Mouse (Mus musculus): ENCODE results near the gene Arsb. TPM values are rescaled to one million over a fixed set of nuclear protein-coding genes. Genes with fewer than 3 reads are reported as not detected.
"Not testable (repeated sequence)": the region's sequence is repeated elsewhere in the genome, so short reads cannot be mapped to it uniquely, and the experiment has no call there.

The Arsb gene
- total RNA-seq, 2 experiments from 2014 or later: 21.8 to 95.0 TPM

DNA sequence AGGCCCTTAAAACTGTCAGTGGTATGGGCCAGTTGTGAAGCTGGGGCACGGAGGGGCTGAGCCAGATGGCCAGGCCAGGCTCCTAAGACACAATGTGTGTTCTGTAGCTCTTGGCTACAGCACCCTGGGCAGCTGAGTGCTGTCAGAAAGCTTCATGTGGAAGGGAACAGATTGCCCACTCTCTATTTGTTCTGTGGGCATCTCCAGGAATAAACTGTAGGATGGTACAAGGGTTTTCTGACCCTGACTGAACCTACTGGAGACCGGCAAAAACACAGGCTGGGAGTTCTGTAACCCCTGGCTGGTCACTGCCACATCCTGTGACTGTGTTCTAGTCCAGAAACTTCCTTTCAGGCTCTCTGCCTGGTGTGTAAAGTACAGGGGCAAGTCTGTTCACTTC is 14.6 kb downstream of the Arsb start:
- no peak for ATAC-seq (ENCODE audit: poor library complexity, severe bottlenecking)

DNA sequence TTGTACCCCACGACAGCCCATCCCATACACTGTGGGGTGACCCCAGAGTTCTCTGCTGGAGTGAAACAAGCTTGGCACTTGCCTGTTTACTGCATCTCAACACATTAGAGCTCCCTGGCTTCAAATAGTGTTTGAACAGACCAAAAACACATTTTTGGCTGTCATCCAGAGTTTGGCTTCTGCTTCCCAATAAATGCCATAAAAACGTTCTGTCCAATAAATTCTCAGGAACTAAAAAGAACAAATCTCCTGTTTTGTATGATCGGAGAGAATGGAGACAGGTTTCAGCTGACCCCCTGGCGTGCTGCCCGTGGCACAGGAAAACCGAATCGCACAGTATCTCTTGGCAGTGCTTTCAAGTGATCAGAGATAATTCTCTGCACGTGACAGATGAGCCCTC is 16.2 kb downstream of the Arsb start:
- no peak for ATAC-seq (ENCODE audit: poor library complexity, severe bottlenecking)

DNA sequence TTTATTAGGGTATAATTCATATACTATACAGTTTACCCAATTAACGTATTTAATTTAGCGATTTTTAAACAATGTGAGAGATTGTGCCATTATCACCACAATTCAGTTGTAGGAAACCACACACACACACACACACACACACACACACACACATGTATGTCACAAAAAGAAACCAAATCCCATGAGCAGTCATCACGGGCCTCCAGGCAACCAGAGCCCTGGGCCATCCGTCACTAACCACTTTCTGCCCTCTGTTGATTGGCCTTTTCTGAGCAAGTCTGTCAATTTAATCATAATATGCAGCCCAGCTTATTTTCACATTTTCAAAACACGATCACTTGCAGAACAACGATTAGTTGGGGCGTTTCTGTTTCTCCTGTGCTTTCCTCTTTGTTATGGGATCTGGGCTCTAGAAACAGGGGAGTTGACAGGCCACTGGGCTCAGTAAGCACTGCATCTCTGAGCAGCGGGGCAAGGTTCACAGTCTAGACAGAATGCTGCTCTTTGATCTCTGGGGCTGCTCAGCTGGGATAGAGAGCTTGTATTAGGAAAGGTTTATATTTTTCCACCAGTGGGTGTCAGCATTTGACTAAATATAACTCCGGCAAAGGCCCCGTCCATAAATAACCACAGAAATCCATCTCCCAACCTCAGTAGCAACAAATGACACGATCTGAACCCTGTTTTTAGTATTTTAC is 21.7 kb downstream of the Arsb start:
- peak; percentile 45 for ATAC-seq (ENCODE audit: poor library complexity, severe bottlenecking)

DNA sequence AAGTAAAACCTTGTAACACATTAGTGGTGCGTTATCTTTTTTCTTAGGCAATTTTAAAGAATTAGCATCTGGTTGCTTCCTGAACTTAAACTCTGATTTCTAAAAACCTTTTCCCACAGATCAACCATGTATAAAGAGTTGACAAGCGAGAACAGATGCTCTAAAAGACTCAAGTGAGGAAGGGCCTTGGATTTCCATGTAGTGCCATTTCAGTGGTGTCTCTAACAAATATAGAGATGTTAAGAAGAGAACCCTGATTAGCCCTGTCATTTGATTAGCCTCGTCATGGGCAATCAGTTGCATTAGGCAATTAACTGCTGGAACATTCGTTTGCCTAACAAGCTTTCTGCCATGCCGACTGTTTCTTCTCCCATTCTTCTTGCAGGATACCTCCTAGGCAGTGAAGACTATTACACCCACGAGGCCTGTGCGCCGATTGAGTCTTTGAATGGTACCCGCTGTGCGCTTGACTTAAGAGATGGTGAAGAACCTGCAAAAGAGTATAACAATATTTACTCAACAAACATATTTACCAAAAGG is 22.3 kb downstream of the Arsb start:
- ATAC-seq (ENCODE audit: poor library complexity, severe bottlenecking): no peak

DNA sequence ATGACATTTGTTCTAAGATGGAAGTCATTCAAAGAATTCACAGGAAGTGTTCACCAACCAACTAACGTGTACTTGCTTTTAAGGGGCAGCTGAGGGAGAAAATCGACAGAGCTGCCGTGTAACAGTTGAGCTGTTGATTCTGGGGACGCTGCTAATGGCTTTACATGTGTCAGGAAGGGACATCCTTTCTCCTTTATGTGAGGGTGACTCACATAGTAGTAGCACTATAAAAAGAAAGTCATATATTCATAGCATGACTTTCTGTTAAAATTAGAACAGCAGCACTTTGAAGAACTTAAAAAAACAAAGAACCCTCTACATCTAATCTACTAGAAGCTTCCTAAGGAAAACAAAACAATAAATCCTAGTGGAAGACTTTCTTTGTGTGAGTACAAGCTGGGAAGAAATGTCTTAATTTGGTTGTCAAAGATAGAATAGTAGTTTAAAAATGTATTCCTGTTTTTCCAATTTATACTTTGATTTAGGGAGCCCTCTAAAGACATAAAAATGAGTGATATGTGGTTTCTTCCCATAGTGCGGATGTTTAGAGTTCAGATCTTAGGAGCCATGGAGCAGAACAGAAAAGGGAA is 25.7 kb downstream of the Arsb start:
- ATAC-seq (ENCODE audit: poor library complexity, severe bottlenecking): no peak

DNA sequence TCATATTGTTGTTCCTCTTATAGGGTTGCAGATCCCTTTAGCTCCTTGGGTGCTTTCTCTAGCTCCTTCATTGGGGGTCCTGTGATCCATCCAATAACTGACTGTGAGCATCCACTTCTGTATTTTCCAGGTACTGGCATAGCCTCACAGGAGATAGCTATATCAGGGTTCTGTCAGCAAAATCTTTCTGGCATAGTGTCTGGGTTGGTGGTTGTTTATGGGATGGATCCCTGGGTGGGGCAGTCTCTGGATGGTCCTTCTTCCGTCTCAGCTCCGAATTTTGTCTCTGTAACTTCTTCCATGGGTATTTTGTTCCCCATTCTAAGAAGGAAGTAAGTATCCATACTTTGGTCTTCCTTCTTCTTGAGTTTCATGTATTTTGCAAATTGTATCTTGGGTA is 38.9 kb downstream of the Arsb start:
- not testable (repeated sequence) for ATAC-seq (ENCODE audit: poor library complexity, severe bottlenecking)

DNA sequence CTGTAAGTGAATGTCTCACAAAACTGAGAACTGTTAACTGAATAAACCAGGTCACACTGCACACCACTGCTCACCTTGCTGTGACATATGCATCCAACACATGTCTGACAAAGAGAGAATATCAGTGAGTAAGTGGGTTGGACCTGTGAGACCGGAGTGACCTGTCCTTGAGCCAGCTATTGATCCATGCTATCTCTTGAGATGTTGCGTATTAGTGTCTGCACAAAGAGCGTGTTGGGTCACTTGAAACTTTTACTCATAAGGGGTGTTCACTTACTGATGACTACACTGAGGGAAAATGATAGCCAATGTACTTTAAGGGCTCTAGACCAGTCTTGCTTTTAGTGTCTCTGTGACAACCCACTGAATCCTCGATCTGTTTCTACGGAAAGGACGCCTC is 42.7 kb downstream of the Arsb start:
- no peak for ATAC-seq (ENCODE audit: poor library complexity, severe bottlenecking)

DNA sequence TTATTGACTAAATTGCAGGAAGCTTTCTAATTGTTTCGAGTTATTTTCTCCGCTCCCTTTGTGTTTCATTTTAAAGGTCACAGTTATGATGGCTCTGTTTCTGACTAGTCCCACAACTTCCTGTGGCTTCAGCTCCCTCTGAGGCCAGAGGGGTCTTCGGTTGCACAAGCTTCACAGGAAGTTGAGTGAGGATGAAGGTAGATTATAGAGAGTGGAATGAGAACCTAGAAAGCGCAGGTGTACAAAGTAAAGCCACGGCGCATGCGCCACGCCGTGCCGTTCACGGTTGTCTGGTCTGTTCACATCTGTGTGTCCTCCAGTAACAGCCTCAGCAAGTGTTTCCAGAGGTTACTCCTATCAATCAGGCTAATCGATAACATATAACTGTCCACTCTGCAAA is 43.2 kb downstream of the Arsb start:
- ATAC-seq (ENCODE audit: poor library complexity, severe bottlenecking): peak; percentile 28; the same call in 1 of the 2 replicates

DNA sequence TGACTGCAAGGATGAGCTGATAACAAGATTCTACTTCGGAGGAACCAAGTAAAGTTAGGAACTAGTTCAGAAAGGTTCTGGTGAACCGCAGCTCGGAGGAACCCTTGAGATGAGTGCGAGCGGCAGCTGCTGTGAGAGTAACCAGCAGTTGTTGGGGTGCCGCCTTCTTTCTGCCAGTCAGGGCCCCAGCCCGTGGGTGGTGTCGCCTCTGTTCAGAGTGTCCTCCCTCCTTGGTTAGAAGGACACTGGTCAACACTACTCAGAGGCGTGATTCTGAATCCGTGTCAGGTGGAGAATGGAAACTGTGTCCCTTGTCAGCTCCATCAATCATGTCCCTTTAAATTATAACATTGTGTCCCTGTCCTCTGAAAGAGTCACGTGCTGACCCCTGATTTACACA is 43.7 kb downstream of the Arsb start:
- ATAC-seq (ENCODE audit: poor library complexity, severe bottlenecking): no peak

DNA sequence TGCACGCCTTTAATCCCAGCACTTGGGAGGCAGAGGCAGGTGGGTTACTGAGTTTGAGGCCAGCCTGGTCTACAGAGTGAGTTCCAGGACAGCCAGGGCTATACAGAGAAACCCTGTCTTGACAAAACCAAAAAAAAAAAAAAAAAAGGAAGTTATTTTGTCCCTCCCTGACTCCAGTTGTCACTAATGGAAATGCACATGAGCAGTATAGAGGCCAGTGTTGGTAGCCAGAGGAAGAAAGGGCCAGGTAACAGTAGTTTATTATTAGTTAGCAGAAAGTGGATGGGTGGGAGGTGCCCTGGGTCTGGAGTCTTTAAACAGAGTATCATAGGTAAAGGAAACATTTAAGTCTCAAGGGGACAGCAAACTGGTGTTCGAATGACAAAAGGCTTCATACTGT is 44.7 kb downstream of the Arsb start:
- ATAC-seq (ENCODE audit: poor library complexity, severe bottlenecking): peak; percentile 61

DNA sequence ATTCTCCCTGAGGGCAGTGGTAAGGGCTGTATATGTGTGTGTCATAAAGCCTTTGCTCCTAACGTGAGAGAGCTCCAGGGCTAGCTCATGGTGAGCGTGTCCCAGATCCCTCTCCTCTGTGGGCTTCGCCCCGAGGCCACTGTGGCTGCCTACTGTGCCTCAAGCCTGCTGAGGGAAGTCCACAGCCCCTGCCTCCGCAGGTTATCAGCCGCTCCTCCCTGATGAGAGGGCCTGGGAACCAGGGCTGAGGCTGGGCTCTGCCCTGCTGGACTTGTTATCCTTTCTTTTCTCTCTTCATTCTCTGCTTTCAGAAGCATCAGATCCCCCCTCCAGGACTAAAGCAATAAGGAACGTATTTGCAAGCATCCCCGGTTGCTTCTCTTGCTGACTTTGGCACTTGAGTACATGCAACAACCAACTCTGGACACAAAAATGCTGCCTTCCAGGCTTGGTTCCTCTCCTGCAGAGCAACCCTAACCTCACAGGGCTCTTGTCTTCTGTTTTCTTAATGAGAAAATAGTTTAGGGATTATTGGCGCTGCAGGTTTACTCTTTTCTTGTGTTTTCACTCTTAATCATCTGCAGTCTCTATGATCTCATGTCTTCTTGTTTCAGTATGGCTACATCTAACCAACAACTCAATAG is 45.4 kb downstream of the Arsb start:
- no peak for ATAC-seq (ENCODE audit: poor library complexity, severe bottlenecking)

DNA sequence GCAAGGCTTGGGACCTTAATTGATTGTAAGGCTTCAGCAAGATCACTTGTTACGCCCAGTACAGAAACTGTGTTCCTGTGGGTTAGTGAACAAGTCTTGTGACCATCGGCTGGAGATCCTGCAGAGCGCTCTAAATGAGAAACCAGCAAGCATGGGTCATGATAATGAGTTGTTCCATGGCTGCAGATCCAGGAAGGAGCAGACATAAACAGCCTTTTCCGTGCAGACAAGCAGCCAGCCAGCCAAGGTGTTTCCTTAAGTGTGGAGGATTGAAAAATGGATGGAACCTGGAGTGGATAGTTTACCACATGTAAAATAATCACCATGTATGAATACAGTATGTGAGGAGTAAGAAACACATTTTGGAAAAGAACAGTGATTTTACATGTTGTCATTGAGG is 48.7 kb downstream of the Arsb start:
- ATAC-seq (ENCODE audit: poor library complexity, severe bottlenecking): no peak

DNA sequence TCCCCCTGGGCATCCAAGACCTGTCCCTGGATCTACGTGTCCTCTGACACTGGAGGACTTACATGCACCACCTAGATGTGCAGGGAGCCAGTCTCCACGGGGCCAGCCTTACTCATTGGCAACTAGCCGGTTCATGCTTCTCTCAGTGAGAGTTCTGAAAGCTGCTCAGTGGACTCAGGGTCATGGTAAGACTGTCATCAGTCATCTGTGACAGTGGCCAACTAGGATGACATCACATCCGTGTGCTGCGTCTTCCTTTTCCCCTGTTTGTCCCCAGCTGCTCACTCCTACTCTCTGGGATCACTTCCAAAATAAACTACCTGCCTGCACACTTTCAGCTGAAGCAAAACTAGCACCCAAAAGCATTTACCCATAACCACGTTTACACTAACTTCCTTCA is 50.6 kb downstream of the Arsb start:
- no peak for ATAC-seq (ENCODE audit: poor library complexity, severe bottlenecking)

DNA sequence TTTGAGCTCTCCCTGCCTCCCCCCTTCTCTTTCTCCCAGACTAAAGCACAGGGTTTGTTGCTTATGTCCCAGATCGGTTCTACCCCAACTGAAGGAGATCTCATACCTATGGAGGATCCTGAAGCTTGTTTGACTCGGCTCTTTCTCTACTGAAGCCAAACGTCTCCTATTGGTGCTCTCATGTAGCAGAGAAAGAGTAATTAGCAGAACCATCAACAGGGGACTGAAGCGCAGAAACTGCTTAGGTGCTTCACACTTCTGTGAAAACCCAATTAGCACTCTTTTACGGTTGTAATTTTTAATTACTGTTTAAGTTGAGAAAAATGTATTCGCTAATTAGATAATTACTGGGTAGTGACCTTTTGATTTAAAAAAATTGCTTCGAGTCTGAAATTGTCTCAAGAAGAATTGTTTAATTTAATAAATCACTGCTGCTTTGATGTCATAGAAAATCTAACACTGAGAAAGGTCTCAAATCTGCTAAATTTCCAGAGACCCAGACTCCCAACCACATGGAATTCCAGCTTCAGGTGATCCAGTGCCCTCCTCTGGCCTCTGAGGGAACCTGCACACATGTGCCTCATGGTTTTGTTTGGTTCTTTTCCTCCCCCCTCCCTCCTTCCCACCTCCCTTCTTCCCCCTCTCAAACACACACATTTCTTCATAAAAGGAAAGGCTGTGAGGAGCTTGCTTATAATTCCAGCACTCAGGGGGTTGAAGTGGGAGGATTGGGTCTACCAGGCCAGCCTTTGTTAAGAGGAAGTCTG is 54.5 kb downstream of the Arsb start:
- ATAC-seq (ENCODE audit: poor library complexity, severe bottlenecking): no peak

DNA sequence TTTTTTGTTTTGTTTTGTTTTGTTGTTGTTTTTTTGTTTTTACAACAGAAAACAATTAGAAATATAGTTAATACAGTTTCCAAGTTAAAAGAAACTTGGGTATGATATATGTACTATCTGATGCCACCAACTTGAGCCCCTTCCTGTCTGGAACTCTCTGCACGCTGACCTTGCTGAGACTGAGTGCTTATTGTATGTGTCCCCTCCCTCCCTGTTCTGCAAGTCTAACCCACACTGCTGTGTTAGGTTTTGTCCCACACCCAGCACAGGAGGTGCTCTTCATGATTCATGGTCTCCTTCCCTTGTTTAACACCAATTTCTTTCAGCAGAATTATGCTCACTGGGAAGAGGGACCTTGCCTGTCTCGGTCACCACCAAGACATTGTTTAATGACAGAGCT is 56.3 kb downstream of the Arsb start:
- no peak for ATAC-seq (ENCODE audit: poor library complexity, severe bottlenecking)

DNA sequence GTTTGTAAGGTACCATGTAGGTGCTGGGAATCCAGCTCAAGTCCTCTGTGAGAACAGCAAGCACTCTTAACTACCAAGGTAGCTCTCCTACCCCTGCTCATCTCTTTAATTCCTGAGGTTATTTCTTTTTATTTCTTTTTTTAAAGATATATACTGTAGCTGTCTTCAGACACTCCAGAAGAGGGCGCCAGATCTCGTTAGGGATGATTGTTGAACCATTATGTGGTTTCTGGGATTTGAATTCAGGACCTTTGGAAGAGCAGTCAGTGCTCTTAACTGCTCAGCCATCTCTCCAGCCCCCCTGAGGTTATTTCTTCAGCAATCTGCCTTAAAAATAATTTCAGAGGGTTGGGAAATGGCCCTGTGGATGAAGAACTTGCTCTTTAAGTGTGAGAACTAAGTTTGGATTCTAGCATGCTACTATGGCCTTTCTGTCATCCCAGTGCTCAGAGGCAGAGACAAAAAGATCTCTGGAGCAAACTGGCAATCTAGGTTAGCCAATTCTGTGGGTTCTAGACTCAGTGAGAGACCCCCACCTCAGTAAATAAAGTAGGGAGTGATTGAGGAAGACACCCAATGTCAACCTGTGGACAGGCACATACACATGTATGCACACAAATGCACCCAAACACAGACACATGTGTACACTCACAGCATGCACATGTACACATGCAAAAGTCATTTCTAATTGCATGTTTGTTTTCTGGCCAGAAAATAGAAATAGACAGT is 58.3 kb downstream of the Arsb start:
- no peak for ATAC-seq (ENCODE audit: poor library complexity, severe bottlenecking)

DNA sequence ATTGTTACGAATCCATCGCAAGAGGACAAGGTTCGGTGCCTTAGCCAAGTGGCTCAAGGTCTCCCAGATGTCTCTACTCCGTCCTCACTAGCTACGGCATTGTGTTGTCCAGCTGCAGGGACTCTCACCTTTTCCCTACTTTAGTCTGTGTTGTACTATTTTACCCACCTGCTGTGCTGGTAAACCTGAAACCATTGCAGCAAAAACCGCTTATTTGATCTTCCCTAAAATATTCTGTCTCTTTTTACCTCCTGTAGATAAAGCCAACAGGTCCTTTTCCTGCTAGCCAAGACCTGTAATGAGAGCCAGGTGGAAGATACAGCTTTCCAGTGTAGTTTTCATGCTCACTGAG is 58.8 kb downstream of the Arsb start:
- ATAC-seq (ENCODE audit: poor library complexity, severe bottlenecking): no peak

DNA sequence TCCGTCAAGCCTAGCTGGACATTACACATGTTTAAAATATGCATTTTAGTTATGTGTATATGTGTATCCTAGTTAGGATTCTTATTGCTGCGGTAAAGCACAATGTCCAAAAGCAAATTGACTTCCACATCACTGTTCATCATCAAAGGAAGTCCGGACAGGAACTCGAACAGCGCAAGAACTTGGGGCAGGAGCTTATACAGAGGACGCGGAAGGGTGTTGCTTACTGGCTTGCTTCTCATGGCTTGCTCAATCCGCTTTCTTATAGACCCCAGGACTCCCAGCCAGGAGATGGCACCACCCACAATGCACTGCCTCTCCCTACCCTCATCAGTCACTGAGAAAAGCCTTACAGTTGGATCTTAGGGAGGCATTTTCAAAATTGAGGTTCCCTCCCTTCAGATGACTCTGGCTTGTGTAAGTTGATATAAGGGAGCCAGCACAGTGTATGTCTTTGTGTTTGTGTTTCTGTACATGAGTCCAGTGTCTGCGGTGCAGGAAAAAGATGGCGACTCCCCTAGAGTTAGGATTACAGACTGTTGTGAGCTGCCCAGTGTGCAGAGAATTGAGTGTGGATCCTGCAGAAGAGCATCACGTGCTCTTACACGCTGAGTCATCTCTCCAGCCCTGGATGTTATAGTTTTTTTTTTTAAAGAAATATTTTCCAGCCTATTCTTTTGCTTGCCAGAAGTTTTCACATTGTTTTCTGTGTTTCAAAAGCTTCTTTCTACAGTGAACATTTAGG is 66.2 kb downstream of the Arsb start:
- no peak for ATAC-seq (ENCODE audit: poor library complexity, severe bottlenecking)

DNA sequence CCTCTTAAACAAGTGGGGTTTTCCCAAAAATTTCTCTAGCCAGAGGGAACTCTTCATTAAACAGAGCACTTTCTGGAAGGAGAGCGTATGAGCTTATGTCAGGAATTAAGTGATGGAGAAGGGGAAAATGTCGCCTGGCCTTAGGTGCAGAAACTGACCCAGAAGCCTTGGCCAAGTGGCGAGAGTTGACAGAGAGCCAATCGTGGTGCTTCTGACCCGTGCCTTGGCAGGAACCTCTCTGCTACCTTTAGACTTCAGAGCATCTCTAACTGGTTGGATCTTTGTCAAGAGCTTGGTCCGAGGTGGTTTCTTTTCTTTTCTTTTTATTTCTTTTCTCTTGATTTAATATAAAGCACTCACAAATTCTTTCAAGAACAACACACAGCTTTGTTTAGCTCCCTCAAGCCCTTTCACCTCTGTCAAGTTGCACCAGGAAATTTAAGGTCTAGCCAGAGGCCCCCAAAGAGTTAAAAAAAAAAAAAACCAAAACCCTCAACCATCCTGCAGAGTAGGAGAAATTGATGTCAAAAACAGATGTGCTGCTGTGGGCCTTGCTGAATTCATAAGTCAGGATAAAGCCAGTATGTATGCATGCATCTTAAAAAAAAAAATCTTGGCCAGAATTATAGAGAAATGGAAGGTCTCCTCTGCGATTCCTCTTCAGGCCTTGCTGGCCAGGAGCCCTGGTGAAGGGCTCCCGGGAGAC is 67.2 kb downstream of the Arsb start:
- no peak for ATAC-seq (ENCODE audit: poor library complexity, severe bottlenecking)

Measured in megakaryocyte, adult 5-6 weeks (primary cell).